Mouse (Mus musculus) myocyte (in vitro differentiated cells): ENCODE measurements around the gene Wscd1.

Experiments used
- MYOG ChIP-seq, 3 experiments: IDR thresholded peaks; one replicate each; pipeline ENCODE4 v1.6.1; 2011; ENCODE audit warnings: control low read depth in 2 of 3, low read depth in 2 of 3, mild to moderate bottlenecking in 2 of 3; ENCODE audit not compliant: insufficient read length in 2 of 3, control insufficient read depth in 1 of 3, insufficient read depth in 1 of 3
- USF1 ChIP-seq: IDR thresholded peaks from one replicate; pipeline ENCODE4 v1.6.1; 2011; ENCODE audit warnings: low read depth, mild to moderate bottlenecking, control low read depth, moderate library complexity

DNA sequence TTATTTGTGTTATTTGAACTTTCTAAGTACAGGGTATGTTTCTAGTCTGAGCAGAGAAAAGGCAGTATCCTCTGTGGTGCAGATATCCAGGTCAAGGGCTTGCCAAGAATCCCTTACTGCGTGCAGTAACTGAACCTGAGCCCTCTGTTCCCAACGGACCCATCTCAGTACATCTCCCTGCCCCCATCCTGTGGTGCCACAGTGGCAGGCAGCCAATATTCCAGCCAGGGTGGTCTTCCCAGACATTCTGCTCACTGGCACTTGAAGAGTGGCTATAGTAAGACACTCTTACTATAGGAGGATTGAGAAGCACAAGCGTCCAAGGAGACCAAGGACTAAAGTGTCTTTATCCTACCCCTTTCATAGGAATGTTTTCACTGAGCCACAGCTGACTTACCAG lies 67.2 kb downstream of the Wscd1 start:
- TF ChIP-seq MYOG (IDR thresholded peaks at IDR 0.05; ENCODE audit: control insufficient read depth in 1 of 3, insufficient read depth in 1 of 3, insufficient read length in 2 of 3, low read depth in 2 of 3) (no peak), USF1 (no peak)
